ENCODE assay signal across 8 mouse cellular contexts in genomic region chr16:22517431-22518384, GRCm38 (mm10).
A peak's percentile ranks its signal among the peaks of the same experiment; 100 is the strongest.
DNase-seq lines count a peak whose midpoint lies in the region; ATAC-seq lines count a peak whose summit lies in the region.

No protein-coding gene starts in this region.

- no peaks in the 10 kb centered on the region for H3K36me3 ChIP-seq in embryonic facial prominence, embryonic 15.5 days
- H3K36me3 ChIP-seq in heart, embryonic 12.5 days, result no peaks in the 10 kb centered on the region
- H3K36me3 ChIP-seq in limb, embryonic 13.5 days, result no peaks in the 10 kb centered on the region

- H3K9me3 ChIP-seq in embryonic facial prominence, embryonic 15.5 days (replicated peaks), result no peaks in the 10 kb centered on the region
- no peaks in the 10 kb centered on the region for H3K9me3 ChIP-seq in heart, embryonic 12.5 days (replicated peaks)
- no peaks in the 10 kb centered on the region for H3K9me3 ChIP-seq in limb, embryonic 13.5 days

- DNase-seq in layer of hippocampus, adult 11-12 months (ENCODE audit: low spot score), result peak; percentile 80
- DNase-seq in layer of hippocampus, adult 9-10 months (ENCODE audit: low spot score), result no peak
- peak; percentile 64 for DNase-seq in kidney, adult 9 months
- DNase-seq in neural tube, embryonic 10.5 days (ENCODE audit: extremely low spot score, low spot score), result peak; percentile 16
- peak; percentile 87 for DNase-seq in testis, postnatal 10 days (ENCODE audit: low spot score)

- peak; percentile 77 for ATAC-seq in embryonic facial prominence, embryonic 15.5 days (ENCODE audit: insufficient number of reproducible peaks, low FRiP score, low TSS enrichment, low read depth)
- peak; percentile 69 for ATAC-seq in heart, embryonic 12.5 days (ENCODE audit: insufficient number of reproducible peaks, low FRiP score)
- peak; percentile 84 for ATAC-seq in limb, embryonic 13.5 days (ENCODE audit: low FRiP score, low read depth)

- H3K4me3 ChIP-seq in embryonic facial prominence, embryonic 15.5 days (replicated peaks), result no peak overlapping the region
- H3K4me3 ChIP-seq in heart, embryonic 12.5 days, result no peak overlapping the region
- no peak overlapping the region for H3K4me3 ChIP-seq in limb, embryonic 13.5 days

- H3K27ac ChIP-seq in embryonic facial prominence, embryonic 15.5 days (replicated peaks), result 0 out of 2 replicates have a peak overlapping the region, but pooled peaks have one; percentile 34
- H3K27ac ChIP-seq in heart, embryonic 12.5 days (ENCODE audit: poor library complexity, severe bottlenecking), result no peak overlapping the region
- H3K27ac ChIP-seq in limb, embryonic 13.5 days, result peak overlapping the region; percentile 72; the same call in 1 of the 2 replicates

- 12% methylated on average over 20 of the region's 20 CpGs for WGBS in embryonic facial prominence, embryonic 15.5 days
- 17% methylated on average over 20 of the region's 20 CpGs for WGBS in heart, embryonic 12.5 days
- 11% methylated on average over 20 of the region's 20 CpGs for WGBS in limb, embryonic 13.5 days

- H3K9ac ChIP-seq in embryonic facial prominence, embryonic 15.5 days, result no peak overlapping the region
- no peak overlapping the region for H3K9ac ChIP-seq in heart, embryonic 12.5 days
- no peak overlapping the region for H3K9ac ChIP-seq in limb, embryonic 13.5 days

- H3K4me2 ChIP-seq in embryonic facial prominence, embryonic 15.5 days (replicated peaks), result peak overlapping the region; percentile 13; the same call in 1 of the 2 replicates
- H3K4me2 ChIP-seq in heart, embryonic 12.5 days, result 0 out of 2 replicates have a peak overlapping the region, but pooled peaks have one; percentile 13
- H3K4me2 ChIP-seq in limb, embryonic 13.5 days (replicated peaks), result peak overlapping the region; percentile 19

- H3K27me3 ChIP-seq in embryonic facial prominence, embryonic 15.5 days, result no peaks in the 10 kb centered on the region
- no peaks in the 10 kb centered on the region for H3K27me3 ChIP-seq in heart, embryonic 12.5 days (replicated peaks)
- no peaks in the 10 kb centered on the region for H3K27me3 ChIP-seq in limb, embryonic 13.5 days

- H3K4me1 ChIP-seq in embryonic facial prominence, embryonic 15.5 days, result peaks cover 16% of the 10 kb centered on the region
- peaks cover 23% of the 10 kb centered on the region for H3K4me1 ChIP-seq in heart, embryonic 12.5 days (replicated peaks)
- peaks cover 38% of the 10 kb centered on the region for H3K4me1 ChIP-seq in limb, embryonic 13.5 days
